Mouse (Mus musculus) liver, embryonic 14.5 days (tissue): ENCODE data around the gene Itgb6.

Source experiments
- CTCF ChIP-seq: IDR thresholded peaks from 2 replicates; pipeline ENCODE4 v1.5.1; 2016; ENCODE audit warnings: antibody characterized with exemption, low read depth, control low read depth
- EP300 ChIP-seq: IDR thresholded peaks from 2 replicates; pipeline ENCODE4 v1.6.1; 2016; ENCODE audit warnings: antibody characterized with exemption, low read depth

GRCm38 (mm10) chr2:60622161-60622560 lies 100.3 kb downstream of the Itgb6 start:
- TF ChIP-seq CTCF (no peak), EP300 (no peak)
